Mouse (Mus musculus) heart, embryonic 11.5 days (tissue): ENCODE results near the gene Agt. TPM values are rescaled to one million over a fixed set of nuclear protein-coding genes. Genes with fewer than 3 reads are reported as not detected.

Source experiments
- ATAC-seq: fragments of 200-750 bp; cut with Nextera tagmentation; replicated peaks from 2 replicates; pipeline ENCODE4 v1.8.0; 2017; ENCODE audit warnings: moderate library complexity; ENCODE audit not compliant: insufficient number of reproducible peaks, low FRiP score, low TSS enrichment
- H3K27ac ChIP-seq: fragments of 300-500 bp; sonication (generic); 2 replicates; pipeline ENCODE4 v1.5.1; 2014; ENCODE audit warnings: mild to moderate bottlenecking, low read depth, low read length
- H3K27me3 ChIP-seq: fragments of 300-500 bp; sonication (generic); 2 replicates; pipeline ENCODE4 v1.6.1; 2014; ENCODE audit warnings: mild to moderate bottlenecking, low read length, mixed read lengths; ENCODE audit not compliant: control insufficient read depth, insufficient read depth
- H3K36me3 ChIP-seq: fragments of 300-500 bp; sonication (generic); 2 replicates; pipeline ENCODE4 v1.6.1; 2014; ENCODE audit warnings: mild to moderate bottlenecking, low read length, moderate library complexity, mixed read lengths; ENCODE audit not compliant: control insufficient read depth, insufficient read depth
- H3K4me1 ChIP-seq: fragments of 300-500 bp; sonication (generic); 2 replicates; pipeline ENCODE4 v1.6.1; 2014; ENCODE audit warnings: low read length; ENCODE audit not compliant: control insufficient read depth, insufficient read depth
- H3K4me2 ChIP-seq: fragments of 300-500 bp; sonication (generic); 2 replicates; pipeline ENCODE4 v1.6.1; 2014; ENCODE audit warnings: mild to moderate bottlenecking, moderate library complexity
- H3K4me3 ChIP-seq: fragments of 300-500 bp; sonication (generic); 2 replicates; pipeline ENCODE4 v1.5.1; 2014; ENCODE audit warnings: low read depth, low read length
- H3K9ac ChIP-seq: fragments of 300-500 bp; sonication (generic); 2 replicates; pipeline ENCODE4 v1.6.1; 2014; ENCODE audit warnings: mild to moderate bottlenecking, low read depth, low read length, moderate library complexity
- H3K9me3 ChIP-seq: fragments of 300-500 bp; sonication (generic); replicated peaks from 2 replicates; pipeline ENCODE4 v1.6.1; 2016; ENCODE audit warnings: low read length; ENCODE audit not compliant: control insufficient read depth
- WGBS: fragments of 180-500 bp; shearing (Covaris S2); extraction: QIAGEN DNeasy Blood & Tissue Kit; methylation state at CpG from one replicate; pipeline ENCODE4 v1.1.7; 2014; ENCODE audit not compliant: insufficient replicate concordance; 5-methylcytosine and 5-hydroxymethylcytosine counted together
- polyA plus RNA-seq: library from polyadenylated mRNA; unstranded; fragments of >200 nt; fragmentation: Nextera tagmentation; extraction: Ambion mirVana; gene quantifications from 2 replicates; pipeline ENCODE4 v1.2.1, GENCODE M21; 2014

Agt gene
- polyA plus RNA-seq, 1 experiment from 2014 or later, result 0.59 TPM

- no peaks in the 10 kb centered on the region for H3K4me1 ChIP-seq
- H3K9me3 ChIP-seq, result no peaks in the 10 kb centered on the region
- 61% methylated on average over 3 of the region's 3 CpGs for whole genome bisulfite sequencing
- no peak overlapping the region for H3K4me3 ChIP-seq
- no peaks in the 10 kb centered on the region for H3K36me3 ChIP-seq
- H3K9ac ChIP-seq, result no peak overlapping the region
- H3K27me3 ChIP-seq, result no peaks in the 10 kb centered on the region; the same call in 1 of the 2 replicates
- H3K27ac ChIP-seq, result no peak overlapping the region
- no peak overlapping the region for H3K4me2 ChIP-seq
- ATAC-seq, result no peak
These were observed 60.4 kb downstream of the Agt start for GRCm38 (mm10) chr8:124509156-124509555.

GRCm38 (mm10) chr8:124508321-124508695 is 61.2 kb downstream of the Agt start:
- H3K4me1 ChIP-seq, result no peaks in the 10 kb centered on the region
- ATAC-seq, result no peak
- no peak overlapping the region for H3K9ac ChIP-seq
- H3K36me3 ChIP-seq, result no peaks in the 10 kb centered on the region
- 0 out of 2 replicates have a peak, but pooled peaks cover 4% of the 10 kb centered on the region for H3K9me3 ChIP-seq
- H3K4me3 ChIP-seq, result no peak overlapping the region
- WGBS, result 70% methylated on average over 6 of the region's 6 CpGs
- no peaks in the 10 kb centered on the region; the same call in 1 of the 2 replicates for H3K27me3 ChIP-seq
- no peak overlapping the region for H3K4me2 ChIP-seq
- H3K27ac ChIP-seq, result no peak overlapping the region

GRCm38 (mm10) chr8:124507572-124508320 is 61.8 kb downstream of the Agt start:
- H3K4me3 ChIP-seq, result no peak overlapping the region
- ATAC-seq, result no peak
- no peaks in the 10 kb centered on the region for H3K36me3 ChIP-seq
- no peaks in the 10 kb centered on the region; the same call in 1 of the 2 replicates for H3K27me3 ChIP-seq
- WGBS, result 68% methylated on average over 8 of the region's 8 CpGs
- H3K4me2 ChIP-seq, result no peak overlapping the region
- 0 out of 2 replicates have a peak, but pooled peaks cover 4% of the 10 kb centered on the region for H3K9me3 ChIP-seq
- H3K9ac ChIP-seq, result no peak overlapping the region
- H3K4me1 ChIP-seq, result no peaks in the 10 kb centered on the region
- no peak overlapping the region for H3K27ac ChIP-seq

Other genes with a start within 250 kb of the Agt start
- 1.9 and 2.4 TPM in 2 replicates for gene Pgbd5, start 130.0 kb downstream of the Agt start, polyA plus RNA-seq
- 24.6 and 28.4 TPM in 2 replicates for gene Cog2, start 48.9 kb downstream of the Agt start, polyA plus RNA-seq
- not detected in 2 replicates for gene Capn9, start 6.4 kb upstream of the Agt start, polyA plus RNA-seq
- 38.4 and 42.9 TPM in 2 replicates for gene 2310022B05Rik, start 93.7 kb upstream of the Agt start, polyA plus RNA-seq
- 39.1 and 41.4 TPM in 2 replicates for gene Ttc13, start 152.3 kb upstream of the Agt start, polyA plus RNA-seq
- gene Arv1, start 152.4 kb upstream of the Agt start, polyA plus RNA-seq, result 14.7 and 20.3 TPM in 2 replicates
- gene Fam89a, start 182.1 kb upstream of the Agt start, polyA plus RNA-seq, result 2.4 and 3.1 TPM in 2 replicates
- 0.07 and 0.15 TPM in 2 replicates for gene Trim67, start 223.4 kb upstream of the Agt start, polyA plus RNA-seq